13 mouse cellular contexts compared by ENCODE assay signal in genomic region chr8:60444989-60445388, GRCm38 (mm10). TPM values are rescaled to one million over a fixed set of nuclear protein-coding genes. Genes with fewer than 3 reads are reported as not detected.
DNase-seq lines count a peak whose midpoint lies in the region; ATAC-seq and TF ChIP-seq lines count a peak whose summit lies in the region.
"Had no signal": no experiment of that assay in that cellular context is flagged by ENCODE, and none has a peak within 500 bp of the region (broad histone marks: within the 10 kb centered on the region; RNA-seq: fewer than 3 reads in every experiment).

No protein-coding gene starts in this region.

- TF ChIP-seq EP300 in stomach, postnatal 0 days (optimal IDR thresholded peaks at IDR 0.05) = no peak

- H3K9ac ChIP-seq in forebrain, embryonic 15.5 days (replicated peaks) = no peak overlapping the region
- no peak overlapping the region for H3K9ac ChIP-seq in forebrain, embryonic 12.5 days
- H3K9ac ChIP-seq in neural tube, embryonic 14.5 days (replicated peaks; ENCODE audit: low read depth, low read length) = no peak overlapping the region
- H3K9ac ChIP-seq in stomach, postnatal 0 days (ENCODE audit: low read length) = no peak overlapping the region

- no peak overlapping the region for H3K4me3 ChIP-seq in forebrain, embryonic 15.5 days
- no peak overlapping the region for H3K4me3 ChIP-seq in forebrain, embryonic 12.5 days (replicated peaks)
- H3K4me3 ChIP-seq in neural tube, embryonic 14.5 days (ENCODE audit: low read depth, low read length) = no peak overlapping the region
- H3K4me3 ChIP-seq in stomach, postnatal 0 days (ENCODE audit: low read depth, low read length) = no peak overlapping the region

- 68% methylated on average over 6 of the region's 6 CpGs for WGBS in forebrain, embryonic 15.5 days
- WGBS in forebrain, embryonic 12.5 days = 76% methylated on average over 6 of the region's 6 CpGs
- 70% methylated on average over 6 of the region's 6 CpGs for WGBS in neural tube, embryonic 14.5 days
- 68% methylated on average over 6 of the region's 6 CpGs for WGBS in stomach, postnatal 0 days

- no peak overlapping the region for H3K27ac ChIP-seq in forebrain, embryonic 15.5 days (replicated peaks)
- H3K27ac ChIP-seq in forebrain, embryonic 12.5 days = no peak overlapping the region
- no peak overlapping the region for H3K27ac ChIP-seq in neural tube, embryonic 14.5 days (ENCODE audit: low read depth, low read length)
- H3K27ac ChIP-seq in stomach, postnatal 0 days (replicated peaks) = no peak overlapping the region

- peak; percentile 36 for TF ChIP-seq CTCF in stomach, postnatal 0 days (IDR thresholded peaks at IDR 0.05; ENCODE audit: low read depth)

- no peaks in the 10 kb centered on the region for H3K27me3 ChIP-seq in forebrain, embryonic 15.5 days
- H3K27me3 ChIP-seq in forebrain, embryonic 12.5 days = no peaks in the 10 kb centered on the region
- no peaks in the 10 kb centered on the region for H3K27me3 ChIP-seq in neural tube, embryonic 14.5 days (ENCODE audit: control insufficient read depth, insufficient read depth, low read length)
- H3K27me3 ChIP-seq in stomach, postnatal 0 days (ENCODE audit: control insufficient read depth, insufficient read depth, low read length) = no peaks in the 10 kb centered on the region

- H3K36me3 ChIP-seq in forebrain, embryonic 15.5 days = no peaks in the 10 kb centered on the region
- no peaks in the 10 kb centered on the region for H3K36me3 ChIP-seq in forebrain, embryonic 12.5 days (replicated peaks)
- no peaks in the 10 kb centered on the region for H3K36me3 ChIP-seq in neural tube, embryonic 14.5 days (ENCODE audit: control insufficient read depth, insufficient read depth, low read length)
- H3K36me3 ChIP-seq in stomach, postnatal 0 days (ENCODE audit: control insufficient read depth, insufficient read depth, low read length) = no peaks in the 10 kb centered on the region

- H3K4me2 ChIP-seq in forebrain, embryonic 15.5 days (replicated peaks) = no peak overlapping the region
- no peak overlapping the region for H3K4me2 ChIP-seq in forebrain, embryonic 12.5 days
- H3K4me2 ChIP-seq in neural tube, embryonic 14.5 days (ENCODE audit: low read depth, low read length) = no peak overlapping the region
- no peak overlapping the region for H3K4me2 ChIP-seq in stomach, postnatal 0 days (replicated peaks; ENCODE audit: low read depth)

- H3K9me3 ChIP-seq in forebrain, embryonic 15.5 days = no peaks in the 10 kb centered on the region
- H3K9me3 ChIP-seq in forebrain, embryonic 12.5 days = no peaks in the 10 kb centered on the region
- no peaks in the 10 kb centered on the region for H3K9me3 ChIP-seq in neural tube, embryonic 14.5 days (ENCODE audit: control insufficient read depth, low read length)
- H3K9me3 ChIP-seq in stomach, postnatal 0 days (ENCODE audit: control insufficient read depth, low read length) = no peaks in the 10 kb centered on the region

- H3K4me1 ChIP-seq in forebrain, embryonic 15.5 days = no peaks in the 10 kb centered on the region
- H3K4me1 ChIP-seq in forebrain, embryonic 12.5 days = no peaks in the 10 kb centered on the region
- H3K4me1 ChIP-seq in neural tube, embryonic 14.5 days (ENCODE audit: control insufficient read depth, insufficient read depth, low read length) = no peaks in the 10 kb centered on the region
- H3K4me1 ChIP-seq in stomach, postnatal 0 days (replicated peaks; ENCODE audit: control insufficient read depth, insufficient read depth) = no peaks in the 10 kb centered on the region

- DNase-seq in neural tube, embryonic 10.5 days (ENCODE audit: extremely low spot score, low spot score) = no peak
- peak; percentile 20 to 68 for DNase-seq in layer of hippocampus, postnatal 14 days (ENCODE audit: low spot score in 2 of 2)
- DNase-seq in stomach, postnatal 0 days (ENCODE audit: low spot score) = no peak
- no peak for DNase-seq in liver
- DNase-seq: cerebellum, adult 9-10 months had no signal

- ATAC-seq in forebrain, embryonic 15.5 days (replicated peaks) = peak; percentile 41; the same call in 1 of the 2 replicates
- ATAC-seq in forebrain, embryonic 12.5 days (ENCODE audit: low FRiP score) = no peak
- peak; percentile 80; the same call in 1 of the 2 replicates for ATAC-seq in neural tube, embryonic 14.5 days (ENCODE audit: low read depth)
- ATAC-seq in stomach, postnatal 0 days (ENCODE audit: low FRiP score, low TSS enrichment) = no peak
- no peak for ATAC-seq in megakaryocyte progenitor cell, adult 5-6 weeks (replicated peaks; ENCODE audit: poor library complexity)

RNA-seq across cellular contexts. Expression of gene Gm10283, which starts 58.0 kb away (rescaled TPM):
- polyA plus RNA-seq in forebrain, embryonic 15.5 days (2015; fragmentation: Nextera tagmentation; extraction: Ambion mirVana) = not detected in 2 replicates
- not detected in 2 replicates for polyA plus RNA-seq in forebrain, embryonic 12.5 days (2016; fragmentation: Nextera tagmentation; extraction: Ambion mirVana)
- polyA plus RNA-seq in neural tube, embryonic 14.5 days (2014; fragmentation: Nextera tagmentation; extraction: Ambion mirVana) = not detected in 2 replicates
- total RNA-seq in layer of hippocampus, postnatal 14 days (2021) = not detected
- polyA plus RNA-seq in stomach, postnatal 0 days (2015; fragmentation: Nextera tagmentation; extraction: Ambion mirVana) = not detected in 2 replicates
- not detected in 2 replicates for total RNA-seq in megakaryocyte progenitor cell, adult 5-6 weeks (2015)
- total RNA-seq in megakaryocyte progenitor cell, adult 5-6 weeks (2017) = not detected in 2 replicates
- polyA plus RNA-seq: gonadal fat pad, adult 2 months; liver, embryonic 16.5 days; neural tube, embryonic 11.5 days; testis, adult 2 months had no signal

Comparison
In these comparisons a context has a peak if more than half of its experiments do, and no peak if none do; other contexts are left out.
1. ATAC-seq: peak in forebrain, embryonic 15.5 days (single experiment) and neural tube, embryonic 14.5 days (single experiment); none in forebrain, embryonic 12.5 days (single experiment), stomach, postnatal 0 days (single experiment) and megakaryocyte progenitor cell, adult 5-6 weeks (single experiment).
2. DNase-seq: peak in layer of hippocampus, postnatal 14 days (2 of 2); none in neural tube, embryonic 10.5 days (single experiment), stomach, postnatal 0 days (single experiment) and liver (single experiment).